Mouse (Mus musculus) neural tube, embryonic 13.5 days (tissue): ENCODE results near the gene Tagln3. TPM values are rescaled to one million over a fixed set of nuclear protein-coding genes. Genes with fewer than 3 reads are reported as not detected.
A peak's percentile ranks its signal among the peaks of the same experiment; 100 is the strongest.

ENCODE experiments used
- ATAC-seq: fragments of 200-750 bp; cut with Nextera tagmentation; 2 replicates; pipeline ENCODE4 v1.8.0; 2017; ENCODE audit warnings: low read depth, mild to moderate bottlenecking, moderate TSS enrichment, moderate library complexity
- H3K27ac ChIP-seq: fragments of 300-500 bp; sonication (generic); replicated peaks from 2 replicates; pipeline ENCODE4 v1.5.1; 2015; ENCODE audit warnings: moderate library complexity, mild to moderate bottlenecking, inconsistent platforms
- H3K27me3 ChIP-seq: fragments of 300-500 bp; sonication (generic); 2 replicates; pipeline ENCODE4 v1.6.1; 2015; ENCODE audit warnings: mild to moderate bottlenecking, inconsistent platforms
- H3K36me3 ChIP-seq: fragments of 300-500 bp; sonication (generic); 2 replicates; pipeline ENCODE4 v1.6.1; 2015; ENCODE audit warnings: mild to moderate bottlenecking, inconsistent platforms
- H3K4me1 ChIP-seq: fragments of 300-500 bp; sonication (generic); replicated peaks from 2 replicates; pipeline ENCODE4 v1.6.1; 2015; ENCODE audit warnings: inconsistent platforms
- H3K4me2 ChIP-seq: fragments of 300-500 bp; sonication (generic); 2 replicates; pipeline ENCODE4 v1.6.1; 2015; ENCODE audit warnings: inconsistent platforms, mild to moderate bottlenecking, moderate library complexity
- H3K4me3 ChIP-seq: fragments of 300-500 bp; sonication (generic); 2 replicates; pipeline ENCODE4 v1.5.1; 2015; ENCODE audit warnings: mild to moderate bottlenecking, inconsistent platforms
- H3K9ac ChIP-seq: fragments of 300-500 bp; sonication (generic); 2 replicates; pipeline ENCODE4 v1.6.1; 2015; ENCODE audit warnings: moderate library complexity, mild to moderate bottlenecking, inconsistent platforms
- H3K9me3 ChIP-seq: fragments of 300-500 bp; sonication (generic); 2 replicates; pipeline ENCODE4 v1.6.1; 2016; ENCODE audit warnings: inconsistent platforms
- WGBS: fragments of 180-500 bp; shearing (Covaris S2); methylation state at CpG from one replicate; pipeline ENCODE4 v1.1.7; 2015; 5-methylcytosine and 5-hydroxymethylcytosine counted together
- polyA plus RNA-seq: library from polyadenylated mRNA; unstranded; fragments of >200 nt; fragmentation: Nextera tagmentation; extraction: Ambion mirVana; gene quantifications from 2 replicates; pipeline ENCODE4 v1.2.1, GENCODE M21; 2015

Tagln3 gene
- polyA plus RNA-seq, 1 experiment from 2014 or later = 732 TPM

DNA sequence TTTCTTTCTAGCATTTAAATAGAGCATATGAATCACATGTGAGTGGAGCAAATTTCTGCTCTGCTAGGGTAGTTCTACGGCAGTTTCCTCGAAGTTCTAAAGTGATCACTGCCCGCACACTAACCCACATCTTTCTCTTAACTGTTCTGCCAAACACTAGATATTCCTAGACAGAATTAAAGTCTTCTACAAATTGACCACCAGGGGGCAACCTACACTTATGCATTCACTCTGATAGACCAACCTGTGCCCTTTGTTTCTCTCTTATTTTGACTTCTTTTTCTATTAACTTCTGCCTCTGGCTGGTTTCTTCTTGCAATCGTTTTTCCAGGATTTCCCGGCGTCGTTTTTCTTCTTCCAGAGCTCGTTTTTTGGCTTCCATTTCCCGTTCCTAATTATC is 32.4 kb upstream of the Tagln3 start:
- Histone ChIP-seq H3K4me3 (no peak overlapping the region), H3K4me1 (no peaks in the 10 kb centered on the region), H3K36me3 (0 out of 2 replicates have a peak, but pooled peaks cover under 1% of the 10 kb centered on the region), H3K4me2 (no peak overlapping the region), H3K27me3 (no peaks in the 10 kb centered on the region), H3K9ac (no peak overlapping the region), H3K9me3 (no peaks in the 10 kb centered on the region), H3K27ac (no peak overlapping the region)
- peak; percentile 72 for ATAC-seq
- WGBS = 43% methylated on average over 9 of the region's 9 CpGs

DNA sequence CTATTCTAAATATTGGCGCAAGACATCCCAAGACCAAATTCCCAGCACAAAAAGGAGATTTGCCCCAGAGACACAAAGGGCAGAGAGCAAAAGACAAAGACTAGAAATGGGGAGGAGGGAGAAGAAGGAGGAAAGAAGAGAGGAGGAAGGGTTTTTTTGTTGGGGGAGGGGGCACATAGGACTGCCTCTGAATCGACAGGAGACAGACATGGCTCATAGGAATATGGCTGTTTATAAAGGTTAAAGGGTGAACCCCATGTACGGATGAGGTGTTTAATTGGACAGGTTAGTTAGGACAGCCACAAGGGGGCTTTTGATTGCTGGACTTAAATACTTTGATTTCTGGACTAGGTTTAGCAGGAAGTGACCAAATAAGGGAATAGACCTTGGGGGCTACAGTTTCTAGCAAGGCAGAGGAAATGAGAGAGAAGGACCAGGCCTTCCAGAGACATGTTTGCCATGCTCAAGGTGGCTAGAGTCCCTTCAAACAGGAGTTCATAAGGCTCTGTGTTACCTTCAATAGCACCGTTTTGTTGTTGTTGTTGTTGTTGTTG is 19.3 kb upstream of the Tagln3 start:
- Histone ChIP-seq H3K27ac (peak overlapping the region; percentile 94), H3K9ac (no peak overlapping the region)
- WGBS = 69% methylated on average over 4 of the region's 4 CpGs

DNA sequence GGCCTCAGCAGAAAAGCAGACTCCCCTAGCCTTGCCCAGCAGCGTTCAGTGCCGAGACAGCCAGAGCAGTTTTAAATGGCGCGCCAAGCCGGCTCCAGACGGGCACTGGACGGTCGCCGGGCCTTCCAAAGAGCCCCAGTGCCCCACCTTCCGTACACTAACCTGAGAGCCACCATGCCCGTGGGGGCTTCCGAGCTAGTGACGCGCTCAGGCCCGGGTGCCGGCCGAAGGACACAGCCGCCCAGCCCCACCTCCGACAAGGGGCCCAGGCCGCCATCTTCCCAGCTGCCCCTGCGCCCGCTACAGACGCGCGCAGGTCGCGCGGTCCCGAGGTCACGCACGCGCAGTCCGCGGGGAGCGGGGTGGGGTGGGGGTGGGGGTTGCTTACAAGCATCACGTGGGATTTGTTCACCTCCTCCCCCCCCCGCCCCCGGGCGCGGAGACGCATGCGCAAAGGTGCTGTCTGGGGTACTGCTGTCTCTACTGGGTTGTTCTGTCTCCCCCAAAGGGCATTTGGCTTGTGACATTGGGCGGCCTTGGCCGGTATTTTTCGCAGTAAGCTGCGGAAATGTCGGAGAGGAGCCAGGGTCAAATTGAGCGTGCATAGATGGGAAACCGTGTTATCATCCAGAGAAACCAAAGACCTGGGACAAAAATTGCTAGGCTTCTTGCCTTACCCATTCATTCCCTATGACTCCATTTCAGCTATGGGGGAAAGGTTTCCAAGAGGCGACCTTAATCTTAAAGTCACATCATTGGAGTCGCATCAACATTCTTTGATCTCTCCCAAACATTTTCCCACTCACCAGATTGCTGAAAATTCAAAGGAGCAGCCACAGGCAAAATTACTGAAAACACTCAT is 18.4 kb upstream of the Tagln3 start, which contains the start of gene Abhd10:
TSS of gene Abhd10 (minus strand) at position 341 of the 862 bp plus-strand sequence.
- H3K9ac ChIP-seq = peak within 1 kb of the TSS; percentile 88
- peak within 1 kb of the TSS; percentile 80 for H3K4me3 ChIP-seq
- H3K36me3 ChIP-seq = peaks cover 5% of the 10 kb centered on the region; the same call in 1 of the 2 replicates
- H3K4me2 ChIP-seq = peak within 1 kb of the TSS; percentile 68
- H3K9me3 ChIP-seq = no peaks in the 10 kb centered on the region
- ATAC-seq = peak; percentile 98
- H3K27me3 ChIP-seq = no peaks in the 10 kb centered on the region
- under 1% methylated on average over 51 of the region's 51 CpGs for WGBS
- H3K27ac ChIP-seq = peak within 1 kb of the TSS; percentile 94
- peaks cover 27% of the 10 kb centered on the region for H3K4me1 ChIP-seq

More for the DNA sequence above, 19.3 kb upstream of the Tagln3 start:
- Histone ChIP-seq H3K36me3 (peaks cover 7% of the 10 kb centered on the region; the same call in 1 of the 2 replicates), H3K27me3 (no peaks in the 10 kb centered on the region), H3K4me1 (peaks cover 27% of the 10 kb centered on the region), H3K4me3 (peak overlapping the region; percentile 80), H3K9me3 (no peaks in the 10 kb centered on the region), H3K4me2 (peak overlapping the region; percentile 68)
- ATAC-seq = peak; percentile 7; the same call in 1 of the 2 replicates

DNA sequence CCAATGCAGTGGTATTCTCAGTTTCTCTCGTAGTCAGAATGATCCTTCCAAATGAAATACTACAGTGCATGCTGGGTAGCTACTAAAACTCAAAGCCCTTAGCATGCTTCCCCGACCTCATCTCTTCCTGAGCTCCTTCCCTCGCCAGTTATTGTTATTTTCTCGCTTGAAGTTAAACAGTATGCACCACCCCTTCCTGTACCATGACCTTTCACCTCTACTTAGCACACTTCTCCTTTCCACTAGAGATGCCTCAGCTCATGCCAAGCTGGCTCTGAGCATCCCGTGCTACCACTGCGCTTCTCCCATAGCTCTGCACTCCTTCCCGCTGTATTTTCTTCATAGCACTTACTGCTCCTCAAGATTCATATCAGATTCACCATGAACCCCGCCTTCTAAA is 13.5 kb upstream of the Tagln3 start:
- 92% methylated on average over 8 of the region's 8 CpGs for WGBS
- Histone ChIP-seq H3K4me3 (no peak overlapping the region), H3K4me1 (peaks cover 18% of the 10 kb centered on the region), H3K27ac (no peak overlapping the region), H3K36me3 (peaks cover 39% of the 10 kb centered on the region), H3K4me2 (no peak overlapping the region), H3K27me3 (no peaks in the 10 kb centered on the region), H3K9ac (no peak overlapping the region), H3K9me3 (no peaks in the 10 kb centered on the region)
- no peak for ATAC-seq

DNA sequence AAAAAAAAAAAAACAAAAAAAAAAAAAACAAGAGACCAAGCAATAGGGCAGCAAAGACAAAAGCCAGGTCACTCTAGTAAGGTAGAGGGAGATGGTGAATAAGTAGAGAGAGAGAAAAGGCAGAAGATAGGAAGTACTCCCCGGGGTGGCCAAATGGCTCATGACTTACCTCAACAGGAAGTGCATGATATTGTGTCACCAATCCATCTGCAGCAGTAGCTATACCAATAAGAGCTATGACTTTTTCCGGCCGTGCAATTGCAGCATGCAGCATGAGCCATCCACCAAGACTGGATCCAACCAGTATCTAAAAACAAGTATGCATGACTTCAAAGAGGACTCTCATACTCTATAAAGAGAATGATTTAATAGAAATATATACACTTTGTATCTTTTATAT is 12.3 kb upstream of the Tagln3 start:
- Histone ChIP-seq H3K27ac (no peak overlapping the region), H3K4me2 (no peak overlapping the region), H3K36me3 (peaks cover 50% of the 10 kb centered on the region), H3K4me1 (peaks cover 15% of the 10 kb centered on the region), H3K4me3 (no peak overlapping the region), H3K9me3 (no peaks in the 10 kb centered on the region), H3K9ac (no peak overlapping the region), H3K27me3 (no peaks in the 10 kb centered on the region)
- ATAC-seq = no peak
- 92% methylated on average over 3 of the region's 3 CpGs for WGBS

DNA sequence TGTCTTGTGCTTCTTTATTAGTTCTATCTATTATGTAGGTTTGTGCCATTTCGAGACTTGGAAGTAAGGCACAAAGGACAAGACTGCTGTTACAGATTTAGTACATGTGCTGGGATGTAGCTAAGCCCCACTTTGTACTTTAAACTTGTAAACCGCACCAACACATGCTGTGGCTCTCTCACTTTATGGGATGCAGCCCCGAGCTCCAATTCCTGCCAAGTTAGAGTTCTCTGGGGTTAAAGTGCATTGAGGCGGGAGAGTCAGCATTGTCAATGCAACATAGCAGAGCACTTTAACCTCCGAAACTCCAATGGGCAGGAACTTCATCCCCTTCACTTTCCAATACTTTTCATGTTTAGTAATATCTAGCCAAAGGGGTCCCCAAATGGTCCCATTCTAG is 4.8 kb upstream of the Tagln3 start:
- Histone ChIP-seq H3K4me3 (no peak overlapping the region), H3K27ac (no peak overlapping the region), H3K27me3 (no peaks in the 10 kb centered on the region), H3K9me3 (no peaks in the 10 kb centered on the region), H3K9ac (no peak overlapping the region), H3K4me2 (no peak overlapping the region), H3K4me1 (peaks cover 18% of the 10 kb centered on the region), H3K36me3 (peaks cover 33% of the 10 kb centered on the region)
- 81% methylated on average over 5 of the region's 5 CpGs for WGBS
- no peak for ATAC-seq

DNA sequence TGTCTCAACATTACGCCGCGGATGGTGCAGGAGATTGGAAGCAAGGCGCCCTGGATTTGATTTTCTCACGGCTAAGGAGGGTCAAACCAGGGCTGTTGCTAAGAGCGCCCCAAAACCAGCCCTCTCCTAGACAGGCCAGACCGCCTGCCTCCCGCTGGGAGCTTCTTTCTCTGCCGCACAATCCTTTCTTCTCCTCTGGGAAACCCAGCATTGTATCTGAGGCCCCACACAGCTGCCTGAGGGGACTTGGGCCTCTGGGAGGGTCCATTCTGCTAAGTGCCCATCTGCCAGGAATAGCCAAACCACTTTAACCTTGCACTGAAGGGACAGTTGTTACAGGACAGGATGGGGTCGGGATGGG is 314 bp upstream of the Tagln3 start:
- Histone ChIP-seq H3K9me3 (no peaks in the 10 kb centered on the region), H3K4me2 (peak overlapping the region; percentile 75), H3K4me3 (peak overlapping the region; percentile 62), H3K27me3 (no peaks in the 10 kb centered on the region), H3K27ac (peak overlapping the region; percentile 99), H3K4me1 (peaks cover 51% of the 10 kb centered on the region), H3K36me3 (peaks cover 20% of the 10 kb centered on the region), H3K9ac (peak overlapping the region; percentile 87)
- WGBS = under 1% methylated on average over 10 of the region's 10 CpGs
- ATAC-seq = peak; percentile 72

DNA sequence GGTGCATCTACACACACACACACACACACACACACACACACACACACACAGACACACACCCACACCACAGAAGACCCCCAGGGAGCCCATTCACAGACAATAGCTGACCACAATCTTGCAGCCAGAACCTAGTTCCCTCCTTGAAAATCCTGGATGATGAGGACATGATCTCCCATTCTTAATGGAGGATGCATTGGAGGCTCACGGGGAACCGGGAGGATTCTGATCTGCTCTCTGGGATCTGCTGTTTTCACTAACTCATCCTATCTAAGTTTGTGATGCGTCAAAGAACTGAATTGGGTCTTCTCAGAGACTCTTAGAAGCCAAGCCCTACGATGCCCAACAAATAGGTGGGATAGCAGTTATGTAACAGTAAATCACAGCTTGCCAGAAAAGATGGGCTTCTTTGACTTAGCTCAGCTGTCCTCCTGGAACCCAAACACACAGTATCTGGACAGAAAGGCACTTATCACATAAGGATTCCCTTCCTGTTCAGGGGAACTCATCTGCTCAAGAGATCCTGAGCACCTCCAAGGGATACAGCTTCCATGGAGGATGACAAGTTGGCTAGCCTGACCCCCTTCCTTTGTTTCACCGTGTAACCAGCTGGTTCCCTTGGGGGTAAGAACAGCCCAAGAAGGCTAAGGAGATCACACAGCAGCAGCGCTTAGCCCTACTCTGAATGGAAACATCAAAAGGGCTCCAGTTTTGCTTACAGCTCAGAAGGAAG is 1.1 kb downstream of the Tagln3 start:
- H3K27me3 ChIP-seq = no peaks in the 10 kb centered on the region
- peak overlapping the region; percentile 75 for H3K4me2 ChIP-seq
- peak overlapping the region; percentile 62 for H3K4me3 ChIP-seq
- peak overlapping the region; percentile 99 for H3K27ac ChIP-seq
- H3K4me1 ChIP-seq = peaks cover 62% of the 10 kb centered on the region
- 23% methylated on average over 6 of the region's 6 CpGs for WGBS
- H3K9ac ChIP-seq = peak overlapping the region; percentile 87
- H3K36me3 ChIP-seq = peaks cover 32% of the 10 kb centered on the region
- peak; percentile 48 for ATAC-seq
- no peaks in the 10 kb centered on the region for H3K9me3 ChIP-seq

DNA sequence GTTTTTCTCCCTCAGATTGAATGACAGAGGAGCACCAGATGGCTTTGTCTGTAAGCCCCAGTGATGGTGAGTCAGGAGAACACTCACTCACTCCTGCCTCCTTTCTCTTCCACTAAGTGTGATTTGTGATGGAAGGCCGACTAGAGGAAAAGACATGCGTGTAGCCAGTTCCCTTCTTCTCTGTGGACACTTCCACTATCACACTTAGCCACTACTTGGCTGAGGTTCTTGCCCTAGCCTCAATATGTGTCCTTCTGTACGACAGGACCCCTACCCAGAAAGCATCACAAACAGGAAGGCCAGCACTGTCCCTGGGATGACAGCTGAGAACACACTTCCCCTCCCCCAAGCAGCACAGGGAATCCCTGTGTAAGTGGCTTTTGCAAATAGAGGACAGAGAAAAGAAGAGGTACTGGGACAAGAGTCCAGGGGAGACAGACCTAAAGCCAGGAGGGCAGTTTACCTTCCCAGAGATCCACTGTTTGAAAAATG is 1.9 kb downstream of the Tagln3 start:
- H3K4me2 ChIP-seq = peak overlapping the region; percentile 75
- H3K9ac ChIP-seq = peak overlapping the region; percentile 87
- H3K4me3 ChIP-seq = peak overlapping the region; percentile 62
- no peak; the same call in 1 of the 2 replicates for ATAC-seq
- H3K36me3 ChIP-seq = peaks cover 39% of the 10 kb centered on the region
- 30% methylated on average over 3 of the region's 3 CpGs for WGBS
- H3K27ac ChIP-seq = peak overlapping the region; percentile 99
- no peaks in the 10 kb centered on the region for H3K9me3 ChIP-seq
- H3K4me1 ChIP-seq = peaks cover 62% of the 10 kb centered on the region
- H3K27me3 ChIP-seq = no peaks in the 10 kb centered on the region

DNA sequence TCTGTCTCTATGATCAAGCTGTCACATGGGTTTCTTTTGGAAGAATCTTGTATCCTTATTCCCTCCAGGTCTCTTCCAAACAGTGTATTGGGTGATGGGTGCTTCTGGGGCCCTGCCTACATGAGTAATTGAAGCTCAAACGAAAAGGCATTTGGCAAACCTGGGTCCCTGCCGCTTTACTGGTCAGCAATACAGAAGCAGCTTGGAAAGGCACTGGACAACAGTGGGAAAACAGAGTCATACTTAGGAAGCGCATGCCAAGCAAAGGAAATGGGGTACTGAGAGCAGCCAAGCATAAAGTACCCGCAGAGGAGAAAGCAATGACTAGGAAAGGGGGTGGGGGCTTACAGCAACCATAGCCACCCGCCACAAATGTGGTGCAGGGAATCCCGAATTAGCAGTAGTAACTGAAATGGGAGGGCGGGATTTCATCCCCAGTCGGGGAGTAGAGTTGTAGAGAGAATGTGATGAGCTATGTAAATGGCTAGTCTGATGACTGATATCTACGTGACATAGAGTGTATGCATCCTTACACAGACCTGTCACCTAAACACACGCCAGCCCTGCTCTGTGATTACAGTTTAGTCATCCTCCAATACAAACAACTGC is 4.3 kb downstream of the Tagln3 start:
- 79% methylated on average over 10 of the region's 10 CpGs for WGBS
- Histone ChIP-seq H3K9me3 (no peaks in the 10 kb centered on the region), H3K4me1 (peaks cover 50% of the 10 kb centered on the region), H3K4me2 (peak overlapping the region; percentile 75), H3K36me3 (peaks cover 61% of the 10 kb centered on the region), H3K27me3 (no peaks in the 10 kb centered on the region), H3K4me3 (0 out of 2 replicates have a peak overlapping the region, but pooled peaks have one; percentile 62), H3K9ac (peak overlapping the region; percentile 87), H3K27ac (no peak overlapping the region)
- ATAC-seq = no peak

DNA sequence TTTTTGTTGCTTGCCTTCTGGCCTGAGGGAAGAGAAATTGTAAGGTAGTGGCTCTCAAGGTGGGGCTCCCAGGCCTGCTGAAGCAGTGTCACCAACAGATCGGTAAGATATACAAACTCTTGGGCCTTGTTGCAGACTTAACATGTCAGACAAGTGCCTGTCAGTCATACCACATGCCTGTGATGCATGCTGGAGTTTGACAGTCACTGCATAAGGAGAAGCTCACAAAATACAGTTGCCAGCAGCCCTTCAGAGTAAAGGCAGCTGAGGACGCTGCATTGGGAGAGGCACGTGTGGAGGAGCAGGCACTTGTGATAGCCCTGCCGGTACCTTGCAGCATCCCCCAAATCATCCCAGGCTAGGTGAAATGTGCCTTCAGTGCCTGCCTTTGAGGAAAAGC is 6.1 kb downstream of the Tagln3 start:
- ATAC-seq = no peak
- no peak overlapping the region for H3K9ac ChIP-seq
- no peak overlapping the region for H3K27ac ChIP-seq
- no peak overlapping the region for H3K4me2 ChIP-seq
- H3K36me3 ChIP-seq = peaks cover 77% of the 10 kb centered on the region
- no peak overlapping the region for H3K4me3 ChIP-seq
- H3K9me3 ChIP-seq = no peaks in the 10 kb centered on the region
- H3K4me1 ChIP-seq = peaks cover 61% of the 10 kb centered on the region
- 95% methylated on average over 4 of the region's 4 CpGs for WGBS
- no peaks in the 10 kb centered on the region for H3K27me3 ChIP-seq
